18 mouse cellular contexts compared by ENCODE assay signal in the genomic region with DNA sequence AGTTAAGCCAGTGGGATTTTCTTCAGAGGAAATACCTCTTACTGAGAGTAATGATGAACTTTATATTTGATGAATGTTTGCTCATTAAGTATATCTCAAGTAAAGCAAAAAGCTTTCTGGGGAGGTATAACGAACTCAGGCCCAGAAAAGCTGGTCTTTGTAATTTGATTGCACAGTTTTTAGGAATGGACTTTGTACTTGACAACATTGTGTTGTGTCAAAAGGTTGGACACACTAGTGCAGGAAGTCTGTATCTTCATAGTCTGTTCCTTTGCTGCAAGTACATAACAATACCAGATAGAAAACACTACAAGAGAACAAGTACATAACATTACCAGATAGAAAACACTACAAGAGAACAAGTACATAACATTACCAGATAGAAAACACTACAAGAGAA. TPM values are rescaled to one million over a fixed set of nuclear protein-coding genes. Genes with fewer than 3 reads are reported as not detected.
DNase-seq lines count a peak whose midpoint lies in the region; ATAC-seq and TF ChIP-seq lines count a peak whose summit lies in the region.
"Had no signal": no experiment of that assay in that cellular context is flagged by ENCODE, and none has a peak within 500 bp of the region (broad histone marks: within the 10 kb centered on the region; RNA-seq: fewer than 3 reads in every experiment).

No protein-coding gene starts in this region.

- H3K36me3 ChIP-seq in liver, adult 2 months (ENCODE audit: control insufficient read depth, insufficient read depth, low read length): no peaks in the 10 kb centered on the region
- H3K36me3 ChIP-seq in liver, embryonic 11.5 days (ENCODE audit: control insufficient read depth, insufficient read depth, low read length): no peaks in the 10 kb centered on the region
- H3K36me3 ChIP-seq in liver, postnatal 0 days (replicated peaks; ENCODE audit: insufficient read depth, low read length): no peaks in the 10 kb centered on the region
- peaks cover 7% of the 10 kb centered on the region; the same call in 1 of the 2 replicates for H3K36me3 ChIP-seq in liver, embryonic 12.5 days

- peak; percentile 93 for DNase-seq in liver, adult 2 months (ENCODE audit: extremely low read depth, low read depth, low spot score)
- DNase-seq in liver, embryonic 11.5 days (ENCODE audit: low spot score): no peak
- no peak for DNase-seq in liver, postnatal 0 days
- DNase-seq: adrenal gland, adult 2 months; adrenal gland, adult 8-10 months; adrenal gland, postnatal 10 days; adrenal gland, postnatal 14 days; adrenal gland, postnatal 25 days; adrenal gland, postnatal 36 days; B cell, adult 2 months; cerebellum, adult 11 months; cerebellum, adult 11-12 months; cerebellum, adult 18-20 months had no signal

- no peak overlapping the region for H3K9ac ChIP-seq in liver, adult 2 months (ENCODE audit: low read depth, low read length)
- H3K9ac ChIP-seq in liver, embryonic 11.5 days (ENCODE audit: low read depth, low read length): no peak overlapping the region
- no peak overlapping the region for H3K9ac ChIP-seq in liver, postnatal 0 days (replicated peaks)
- no peak overlapping the region for H3K9ac ChIP-seq in liver, embryonic 12.5 days

- WGBS in liver, adult 2 months: 22% methylated on average over 1 of the region's 1 CpGs
- 73% methylated on average over 1 of the region's 1 CpGs for WGBS in liver, embryonic 11.5 days
- WGBS in liver, postnatal 0 days (ENCODE audit: insufficient replicate concordance): 65% methylated on average over 1 of the region's 1 CpGs
- 65% methylated on average over 1 of the region's 1 CpGs for WGBS in liver, embryonic 12.5 days (ENCODE audit: insufficient replicate concordance)

- TF ChIP-seq EP300 in liver, postnatal 0 days (IDR thresholded peaks at IDR 0.05; ENCODE audit: low read depth): no peak; the same call in 1 of the 2 replicates

- no peaks in the 10 kb centered on the region for H3K9me3 ChIP-seq in liver, embryonic 11.5 days (ENCODE audit: control insufficient read depth, low read length)
- H3K9me3 ChIP-seq in liver, postnatal 0 days (ENCODE audit: low read length): no peaks in the 10 kb centered on the region; the same call in 1 of the 2 replicates
- H3K9me3 ChIP-seq in liver, embryonic 12.5 days (replicated peaks): no peaks in the 10 kb centered on the region

- peaks cover 8% of the 10 kb centered on the region; the same call in 1 of the 2 replicates for H3K79me2 ChIP-seq in liver, adult 2 months (ENCODE audit: control insufficient read depth, insufficient read depth, low read length)

- no peak for TF ChIP-seq POLR2A in liver, adult 2 months (IDR thresholded peaks at IDR 0.05; ENCODE audit: extremely low read depth, insufficient read depth, low read length)

- ATAC-seq in liver, embryonic 11.5 days (replicated peaks; ENCODE audit: low FRiP score): no peak
- peak; percentile 43 for ATAC-seq in liver, postnatal 0 days
- no peak for ATAC-seq in liver, embryonic 12.5 days
- ATAC-seq: activated CD4-positive, CD25-positive, alpha-beta regulatory T cell, adult 4 months; CD4-positive, CD25-positive, alpha-beta regulatory T cell, adult 4 months; Patski had no signal

- peak overlapping the region; percentile 91 for H3K27ac ChIP-seq in liver, adult 2 months (replicated peaks; ENCODE audit: insufficient read depth, low read depth, low read length)
- H3K27ac ChIP-seq in liver, embryonic 11.5 days (ENCODE audit: low read depth, low read length): no peak overlapping the region
- H3K27ac ChIP-seq in liver, postnatal 0 days (ENCODE audit: low read depth): peak overlapping the region; percentile 86
- no peak overlapping the region for H3K27ac ChIP-seq in liver, embryonic 12.5 days

- H3K4me2 ChIP-seq in liver, embryonic 11.5 days: no peak overlapping the region
- H3K4me2 ChIP-seq in liver, postnatal 0 days (ENCODE audit: low read depth, low read length): no peak overlapping the region
- no peak overlapping the region for H3K4me2 ChIP-seq in liver, embryonic 12.5 days

- TF ChIP-seq CTCF in liver, adult 2 months (IDR thresholded peaks at IDR 0.05; ENCODE audit: low read depth, low read length): no peak
- TF ChIP-seq CTCF in liver, postnatal 0 days (IDR thresholded peaks at IDR 0.05; ENCODE audit: low read depth): no peak

- H3K4me1 ChIP-seq in liver, adult 2 months (ENCODE audit: control insufficient read depth, insufficient read depth, low read length): peaks cover 24% of the 10 kb centered on the region
- no peaks in the 10 kb centered on the region for H3K4me1 ChIP-seq in liver, embryonic 11.5 days (replicated peaks; ENCODE audit: control insufficient read depth, insufficient read depth, low read length)
- H3K4me1 ChIP-seq in liver, postnatal 0 days (ENCODE audit: insufficient read depth): no peaks in the 10 kb centered on the region
- H3K4me1 ChIP-seq in liver, embryonic 12.5 days: peaks cover 12% of the 10 kb centered on the region

- no peak overlapping the region; the same call in 1 of the 2 replicates for H3K4me3 ChIP-seq in liver, adult 2 months (ENCODE audit: insufficient read depth, low read depth, low read length)
- no peak overlapping the region for H3K4me3 ChIP-seq in liver, embryonic 11.5 days (ENCODE audit: low read depth, low read length)
- H3K4me3 ChIP-seq in liver, postnatal 0 days (ENCODE audit: low read depth, low read length): no peak overlapping the region
- no peak overlapping the region for H3K4me3 ChIP-seq in liver, embryonic 12.5 days

- no peaks in the 10 kb centered on the region for H3K27me3 ChIP-seq in liver, adult 2 months (ENCODE audit: control insufficient read depth, insufficient read depth, low read length)
- H3K27me3 ChIP-seq in liver, embryonic 11.5 days (replicated peaks; ENCODE audit: control insufficient read depth, insufficient read depth, low read length): no peaks in the 10 kb centered on the region
- H3K27me3 ChIP-seq in liver, postnatal 0 days (ENCODE audit: insufficient read depth, low read length): no peaks in the 10 kb centered on the region
- H3K27me3 ChIP-seq in liver, embryonic 12.5 days (replicated peaks): no peaks in the 10 kb centered on the region
- H3K27me3 ChIP-seq: CH12.LX, Patski had no signal

RNA-seq across cellular contexts. Expression of gene Cab39l, which starts 4.6 kb away (rescaled TPM):
- total RNA-seq in liver, adult 2 months (2014; rRNA removed): 40.5 and 47.6 TPM in 2 replicates
- 13.6 and 16.3 TPM in 2 replicates for polyA plus RNA-seq in liver, adult 2 months (2012; rRNA removed)
- 47.4 and 54.5 TPM in 2 replicates for polyA plus RNA-seq in liver, embryonic 11.5 days (2014; fragmentation: Nextera tagmentation; extraction: Ambion mirVana)
- polyA plus RNA-seq in liver, postnatal 0 days (2015; fragmentation: Nextera tagmentation; extraction: Ambion mirVana): 25.0 and 25.4 TPM in 2 replicates
- 37.8 and 40.4 TPM in 2 replicates for polyA plus RNA-seq in liver, embryonic 12.5 days (2016; fragmentation: Nextera tagmentation; extraction: Ambion mirVana)

RNA-seq across cellular contexts. Expression of gene Setdb2, which starts 4.7 kb away (rescaled TPM):
- total RNA-seq in liver, adult 2 months (2014; rRNA removed): 27.4 and 29.7 TPM in 2 replicates
- 10.2 and 10.3 TPM in 2 replicates for polyA plus RNA-seq in liver, adult 2 months (2012; rRNA removed)
- 13.0 and 13.4 TPM in 2 replicates for polyA plus RNA-seq in liver, embryonic 11.5 days (2014; fragmentation: Nextera tagmentation; extraction: Ambion mirVana)
- 8.1 and 9.5 TPM in 2 replicates for polyA plus RNA-seq in liver, postnatal 0 days (2015; fragmentation: Nextera tagmentation; extraction: Ambion mirVana)
- 9.8 and 11.4 TPM in 2 replicates for polyA plus RNA-seq in liver, embryonic 12.5 days (2016; fragmentation: Nextera tagmentation; extraction: Ambion mirVana)

RNA-seq across cellular contexts. Expression of gene Phf11c, which starts 50.2 kb away (rescaled TPM):
- 3.0 and 3.2 TPM in 2 replicates for total RNA-seq in liver, adult 2 months (2014; rRNA removed)
- polyA plus RNA-seq in liver, adult 2 months (2012; rRNA removed): 0.60 and 1.2 TPM in 2 replicates
- 0.75 and 1.1 TPM in 2 replicates for polyA plus RNA-seq in liver, embryonic 11.5 days (2014; fragmentation: Nextera tagmentation; extraction: Ambion mirVana)
- 0.50 and 0.79 TPM in 2 replicates for polyA plus RNA-seq in liver, postnatal 0 days (2015; fragmentation: Nextera tagmentation; extraction: Ambion mirVana)
- 0.67 and 0.71 TPM in 2 replicates for polyA plus RNA-seq in liver, embryonic 12.5 days (2016; fragmentation: Nextera tagmentation; extraction: Ambion mirVana)

Comparison
In these comparisons a context has a peak if more than half of its experiments do, and no peak if none do; other contexts are left out.
1. H3K27ac ChIP-seq: peak in liver, adult 2 months (single experiment) and liver, postnatal 0 days (single experiment); none in liver, embryonic 11.5 days (single experiment) and liver, embryonic 12.5 days (single experiment).